Mouse (Mus musculus): ENCODE data around the gene Lnpep. TPM values are rescaled to one million over a fixed set of nuclear protein-coding genes. Genes with fewer than 3 reads are reported as not detected.

The Lnpep gene
- total RNA-seq, 2 experiments from 2014 or later = 106 TPM

GRCm38 (mm10) chr17:17491622-17492001 is 133.2 kb downstream of the Lnpep start:
- DNase-seq = no peak

DNA sequence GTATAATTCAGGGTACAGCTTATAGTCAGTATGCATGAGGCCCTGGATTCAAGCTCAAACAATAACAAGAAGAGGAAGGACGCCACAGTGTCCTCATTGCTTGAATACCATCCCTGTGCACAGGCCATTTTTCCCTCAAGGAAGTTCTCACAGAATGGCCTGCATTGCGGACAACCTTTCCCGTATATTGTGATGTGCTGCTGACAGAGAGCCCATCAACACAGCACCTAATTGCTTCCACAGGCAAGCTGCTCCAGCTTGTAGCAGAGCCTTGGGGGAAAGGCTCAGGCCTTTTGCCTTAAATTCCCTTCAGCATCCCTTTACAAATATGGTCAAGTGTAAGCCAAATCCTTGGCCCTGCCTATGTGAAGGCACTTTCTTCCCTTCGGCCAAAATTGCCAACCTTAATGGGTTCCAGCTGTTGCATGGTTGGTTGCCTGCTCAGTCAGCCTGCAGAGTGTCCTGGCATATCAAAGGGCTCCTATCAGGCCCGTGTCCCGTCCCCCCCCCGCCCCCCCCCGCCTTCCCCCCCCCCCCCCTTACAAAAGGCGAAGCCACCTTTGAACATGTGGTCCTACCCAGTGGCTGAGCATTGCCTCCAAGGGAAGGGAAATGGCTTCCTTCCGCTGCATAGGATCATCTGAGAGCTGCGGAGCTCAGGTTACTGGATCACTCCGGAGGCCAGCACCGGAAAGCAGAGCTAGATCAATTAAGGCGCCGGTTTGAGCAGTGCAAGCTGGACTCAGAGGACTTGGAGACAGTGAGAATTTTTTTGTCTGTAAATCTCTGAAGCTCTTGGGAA is 133.8 kb downstream of the Lnpep start:
- DNase-seq = no peak

- DNase-seq = no peak
Measured at GRCm38 (mm10) chr17:17485789-17486188, 139.1 kb downstream of the Lnpep start.

Other genes starting within 250 kb of the Lnpep start
- gene Lix1, start 222.4 kb downstream of the Lnpep start, total RNA-seq (2021) = 10 to 100 TPM; 77.1 to 81.8 TPM
- not detected for gene Vmn2r90, start 78.7 kb upstream of the Lnpep start, total RNA-seq (2021)
- 10 to 100 TPM; 89.5 to 99.7 TPM for gene Spaca6, start 202.1 kb upstream of the Lnpep start, total RNA-seq (2021)
- gene Has1, start 230.2 kb upstream of the Lnpep start, total RNA-seq (2021) = under 1 TPM; 0.32 to 0.61 TPM

Data from layer of hippocampus, postnatal 36 days (tissue).